Mouse (Mus musculus) heart, embryonic 11.5 days (tissue): ENCODE measurements at regions not wholly inside any gene's neighbourhood (a gene's known extent, or its start where the extent isn't known, plus 50 kb on each side); places are given as distances from the start of the nearest gene placed in this dataset.

Experiments
- ATAC-seq: fragments of 200-750 bp; cut with Nextera tagmentation; replicated peaks from 2 replicates; pipeline ENCODE4 v1.8.0; 2017; ENCODE audit warnings: moderate library complexity; ENCODE audit not compliant: insufficient number of reproducible peaks, low FRiP score, low TSS enrichment
- H3K27ac ChIP-seq: fragments of 300-500 bp; sonication (generic); 2 replicates; pipeline ENCODE4 v1.5.1; 2014; ENCODE audit warnings: mild to moderate bottlenecking, low read depth, low read length
- H3K27me3 ChIP-seq: fragments of 300-500 bp; sonication (generic); 2 replicates; pipeline ENCODE4 v1.6.1; 2014; ENCODE audit warnings: mild to moderate bottlenecking, low read length, mixed read lengths; ENCODE audit not compliant: control insufficient read depth, insufficient read depth
- H3K36me3 ChIP-seq: fragments of 300-500 bp; sonication (generic); 2 replicates; pipeline ENCODE4 v1.6.1; 2014; ENCODE audit warnings: mild to moderate bottlenecking, low read length, moderate library complexity, mixed read lengths; ENCODE audit not compliant: control insufficient read depth, insufficient read depth
- H3K4me1 ChIP-seq: fragments of 300-500 bp; sonication (generic); 2 replicates; pipeline ENCODE4 v1.6.1; 2014; ENCODE audit warnings: low read length; ENCODE audit not compliant: control insufficient read depth, insufficient read depth
- H3K4me2 ChIP-seq: fragments of 300-500 bp; sonication (generic); 2 replicates; pipeline ENCODE4 v1.6.1; 2014; ENCODE audit warnings: mild to moderate bottlenecking, moderate library complexity
- H3K4me3 ChIP-seq: fragments of 300-500 bp; sonication (generic); 2 replicates; pipeline ENCODE4 v1.5.1; 2014; ENCODE audit warnings: low read depth, low read length
- H3K9ac ChIP-seq: fragments of 300-500 bp; sonication (generic); 2 replicates; pipeline ENCODE4 v1.6.1; 2014; ENCODE audit warnings: mild to moderate bottlenecking, low read depth, low read length, moderate library complexity
- H3K9me3 ChIP-seq: fragments of 300-500 bp; sonication (generic); replicated peaks from 2 replicates; pipeline ENCODE4 v1.6.1; 2016; ENCODE audit warnings: low read length; ENCODE audit not compliant: control insufficient read depth
- WGBS: fragments of 180-500 bp; shearing (Covaris S2); extraction: QIAGEN DNeasy Blood & Tissue Kit; methylation state at CpG from one replicate; pipeline ENCODE4 v1.1.7; 2014; ENCODE audit not compliant: insufficient replicate concordance; 5-methylcytosine and 5-hydroxymethylcytosine counted together

DNA sequence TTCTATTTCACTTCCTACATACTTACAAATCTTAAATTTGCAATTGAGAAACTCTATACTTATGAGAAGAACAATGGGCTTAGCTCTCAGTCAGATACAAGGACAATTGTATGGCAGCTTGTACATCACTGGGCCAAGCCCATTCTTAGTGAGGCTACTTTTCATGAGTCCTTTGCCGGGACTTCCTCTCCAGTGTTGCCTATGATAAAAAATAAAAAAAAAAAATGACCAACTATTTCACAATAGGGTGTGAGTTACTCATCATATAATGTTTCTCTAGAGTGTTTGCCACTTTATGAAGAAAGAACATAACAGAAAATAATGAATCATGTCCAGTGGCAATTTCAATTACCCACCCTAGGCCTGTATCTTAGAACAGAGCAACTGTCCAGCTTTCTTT lies 96.1 kb upstream of the Acvr2a start:
- no peak overlapping the region for H3K27ac ChIP-seq

DNA sequence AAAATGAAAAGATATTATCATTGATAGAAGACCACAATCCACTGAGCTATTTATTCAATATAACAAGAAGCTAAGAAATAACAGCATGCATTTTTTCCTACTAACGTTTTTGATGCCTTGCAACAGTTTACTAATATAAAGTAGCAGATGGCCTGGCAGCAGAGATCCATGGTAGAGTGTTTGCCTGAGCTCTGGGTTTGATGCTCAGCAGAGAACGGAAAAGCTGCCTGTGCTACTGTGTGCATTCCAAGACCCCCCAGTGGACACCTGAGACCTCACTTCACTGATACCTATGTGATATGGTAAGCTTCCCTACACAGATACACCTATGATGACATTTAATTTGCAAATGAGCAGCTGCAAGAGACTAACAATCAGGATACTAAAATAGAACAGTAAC lies 95.6 kb upstream of the Acvr2a start:
- H3K4me2 ChIP-seq, result no peak overlapping the region
- H3K36me3 ChIP-seq, result no peaks in the 10 kb centered on the region
- H3K27me3 ChIP-seq, result no peaks in the 10 kb centered on the region
- H3K4me1 ChIP-seq, result no peaks in the 10 kb centered on the region
- no peak for ATAC-seq
- 71% methylated on average over 2 of the region's 2 CpGs for WGBS
- H3K4me3 ChIP-seq, result no peak overlapping the region
- H3K27ac ChIP-seq, result no peak overlapping the region
- no peak overlapping the region for H3K9ac ChIP-seq
- H3K9me3 ChIP-seq, result no peaks in the 10 kb centered on the region

More for the DNA sequence above, 96.1 kb upstream of the Acvr2a start:
- H3K27me3 ChIP-seq, result no peaks in the 10 kb centered on the region
- no peak overlapping the region for H3K4me2 ChIP-seq
- H3K4me3 ChIP-seq, result no peak overlapping the region
- no peak overlapping the region for H3K9ac ChIP-seq
- H3K9me3 ChIP-seq, result no peaks in the 10 kb centered on the region
- H3K36me3 ChIP-seq, result no peaks in the 10 kb centered on the region
- 78% methylated on average over 1 of the region's 1 CpGs for WGBS
- no peak for ATAC-seq
- H3K4me1 ChIP-seq, result no peaks in the 10 kb centered on the region

DNA sequence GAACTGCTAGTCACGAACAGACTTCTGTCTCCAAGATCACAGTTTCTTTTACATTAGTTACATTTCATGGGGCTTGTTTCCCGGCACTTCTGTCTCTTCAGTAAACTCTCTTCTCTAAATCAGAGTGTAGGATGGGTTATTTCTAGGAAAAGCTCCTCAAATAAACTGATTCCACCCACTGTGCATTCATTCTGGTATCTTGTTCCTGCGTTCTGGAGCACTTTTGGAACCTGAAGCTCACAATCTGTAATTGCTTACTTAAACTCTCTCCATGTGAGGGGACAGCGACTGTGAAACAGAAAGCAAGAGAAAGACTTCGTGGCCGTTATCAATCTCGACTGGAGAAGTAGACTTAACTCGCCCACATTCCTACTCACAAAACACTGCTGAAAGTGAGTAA lies 83.1 kb upstream of the Acvr2a start:
- Histone ChIP-seq H3K4me3 (no peak overlapping the region), H3K4me1 (no peaks in the 10 kb centered on the region), H3K27ac (no peak overlapping the region), H3K9ac (no peak overlapping the region), H3K9me3 (no peaks in the 10 kb centered on the region), H3K4me2 (peak overlapping the region; percentile 32), H3K36me3 (no peaks in the 10 kb centered on the region), H3K27me3 (no peaks in the 10 kb centered on the region)
- no peak for ATAC-seq
- 34% methylated on average over 8 of the region's 8 CpGs for WGBS

DNA sequence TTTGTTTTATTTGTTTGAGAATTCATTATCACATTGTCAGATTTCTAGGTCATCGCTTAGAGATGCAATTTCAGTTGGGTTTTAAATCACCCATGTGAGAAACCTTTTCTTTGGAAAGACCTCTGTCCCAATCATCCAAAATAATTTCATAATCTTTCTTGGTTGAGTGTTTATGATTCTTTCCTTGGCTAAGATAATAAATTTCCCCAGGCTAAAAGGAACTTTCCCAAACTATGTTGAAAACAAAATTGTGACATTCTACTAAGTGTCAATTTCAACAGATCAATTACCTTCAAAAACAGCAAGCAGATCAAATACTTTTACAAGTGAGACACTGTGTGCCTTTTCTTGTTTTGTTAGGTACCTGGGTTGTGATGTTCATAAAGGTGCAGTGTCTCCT lies 80.0 kb upstream of the Acvr2a start:
- 66% methylated on average over 1 of the region's 1 CpGs for WGBS
- ATAC-seq, result no peak

DNA sequence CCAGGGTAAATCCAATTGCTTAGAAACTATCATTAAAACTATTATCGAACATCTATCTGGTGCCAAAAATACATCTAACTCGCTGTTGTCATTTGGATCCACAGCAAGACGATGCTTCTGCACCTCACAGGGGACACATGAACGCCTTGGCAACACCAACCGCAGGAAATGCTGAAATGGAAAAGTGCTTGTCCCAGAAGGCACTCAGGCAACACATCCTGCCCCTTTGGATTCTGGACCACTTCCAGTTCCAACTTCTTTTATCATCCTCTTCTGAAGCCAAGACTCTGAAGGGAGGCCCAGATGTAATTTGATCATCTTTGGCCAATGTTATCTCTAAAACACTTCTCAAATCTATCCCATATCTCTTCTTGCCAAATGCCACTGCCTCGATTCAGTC lies 79.4 kb upstream of the Acvr2a start:
- ATAC-seq, result no peak
- WGBS, result 73% methylated on average over 6 of the region's 6 CpGs
- Histone ChIP-seq H3K36me3 (no peaks in the 10 kb centered on the region), H3K9ac (no peak overlapping the region), H3K4me1 (no peaks in the 10 kb centered on the region), H3K4me3 (no peak overlapping the region), H3K27me3 (no peaks in the 10 kb centered on the region), H3K27ac (no peak overlapping the region), H3K4me2 (no peak overlapping the region), H3K9me3 (no peaks in the 10 kb centered on the region)

More for the DNA sequence above, 80.0 kb upstream of the Acvr2a start:
- Histone ChIP-seq H3K4me3 (no peak overlapping the region), H3K27me3 (no peaks in the 10 kb centered on the region), H3K9ac (no peak overlapping the region), H3K9me3 (no peaks in the 10 kb centered on the region), H3K27ac (no peak overlapping the region), H3K36me3 (no peaks in the 10 kb centered on the region), H3K4me2 (no peak overlapping the region), H3K4me1 (no peaks in the 10 kb centered on the region)

DNA sequence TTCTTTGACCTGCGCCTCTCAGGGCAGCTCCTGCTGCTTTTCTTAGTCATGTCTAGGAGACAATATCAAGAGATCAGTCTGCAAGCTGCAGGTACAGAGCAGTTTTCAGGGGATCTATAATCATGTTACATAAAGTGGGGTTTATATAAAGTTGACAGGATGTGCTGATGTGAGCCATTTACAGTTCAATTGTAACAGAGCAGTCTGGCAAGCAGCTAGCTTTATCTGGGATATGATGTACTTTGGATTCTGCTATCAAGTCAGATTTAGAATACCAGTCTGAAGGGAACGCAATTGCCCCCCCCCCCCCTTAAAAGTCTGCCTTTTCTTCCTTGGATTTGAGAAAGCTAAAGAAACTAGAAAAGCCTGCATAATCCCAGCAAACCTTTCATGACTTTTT lies 77.6 kb upstream of the Acvr2a start:
- Histone ChIP-seq H3K27me3 (no peaks in the 10 kb centered on the region), H3K9me3 (no peaks in the 10 kb centered on the region), H3K27ac (no peak overlapping the region), H3K36me3 (no peaks in the 10 kb centered on the region), H3K4me1 (no peaks in the 10 kb centered on the region), H3K4me3 (no peak overlapping the region), H3K4me2 (no peak overlapping the region), H3K9ac (no peak overlapping the region)
- WGBS, result 76% methylated on average over 2 of the region's 2 CpGs
- ATAC-seq, result no peak
